Mouse (Mus musculus): Measurements from ENCODE around the gene Tekt3.

- TF ChIP-seq POLR2A (IDR thresholded peaks at IDR 0.05; ENCODE audit: extremely low read depth, insufficient read depth, low read length): no peak
- TF ChIP-seq CTCF (IDR thresholded peaks at IDR 0.05; ENCODE audit: extremely low read depth, insufficient read depth, low read length): no peak
Measured at GRCm38 (mm10) chr11:63058375-63058952, 3.0 kb upstream of the Tekt3 start.
